Mouse (Mus musculus): ENCODE measurements at regions not wholly inside any gene's neighbourhood (a gene's known extent, or its start where the extent isn't known, plus 50 kb on each side); places are given as distances from the start of the nearest gene placed in this dataset.

- TF ChIP-seq CTCF (IDR thresholded peaks at IDR 0.05; ENCODE audit: low read depth) (no peak), EP300 (IDR thresholded peaks at IDR 0.05; ENCODE audit: low read depth) (no peak)
Observed at GRCm38 (mm10) chr16:84620861-84621260, 105.9 kb downstream of the A730009L09Rik start.

Measured in liver, embryonic 14.5 days (tissue).